Mouse (Mus musculus) liver, postnatal 0 days (tissue): Measurements from ENCODE around the gene Ankrd9.

Experiments used
- CTCF ChIP-seq: sonication (generic); IDR thresholded peaks from 2 replicates; pipeline ENCODE4 v1.5.1; 2016; ENCODE audit warnings: antibody characterized with exemption, low read depth
- EP300 ChIP-seq: IDR thresholded peaks from 2 replicates; pipeline ENCODE4 v1.6.1; 2016; ENCODE audit warnings: antibody characterized with exemption, low read depth, mild to moderate bottlenecking

DNA sequence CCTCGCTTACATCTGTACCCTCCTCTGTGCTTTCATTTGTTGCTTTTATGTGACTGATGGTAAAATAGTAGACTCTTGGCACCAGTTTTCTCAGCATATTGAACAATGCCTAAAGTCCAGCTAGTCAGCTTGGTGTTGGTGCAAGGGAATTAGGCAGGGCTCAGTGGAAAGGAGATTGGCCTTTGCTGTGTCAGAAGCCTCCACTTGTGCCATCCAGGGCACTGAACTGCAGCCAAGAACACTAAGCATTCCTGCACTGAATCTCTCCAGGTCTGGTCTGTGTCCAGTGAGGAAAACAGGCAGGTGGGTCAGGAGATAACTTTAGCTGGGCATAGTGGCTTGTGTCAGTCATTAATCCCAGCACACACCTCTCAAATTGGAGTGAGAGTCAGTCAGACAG is 29.4 kb downstream of the Ankrd9 start:
- no peak for TF ChIP-seq EP300
- no peak for TF ChIP-seq CTCF
